Mouse (Mus musculus): ENCODE measurements around the gene Nrcam. TPM values are rescaled to one million over a fixed set of nuclear protein-coding genes. Genes with fewer than 3 reads are reported as not detected.
A peak's percentile ranks its signal among the peaks of the same experiment; 100 is the strongest.

Gene Nrcam
- polyA plus RNA-seq, 1 experiment from 2014 or later: 75.7 TPM

GRCm38 (mm10) chr12:44345251-44345650, 16.6 kb downstream of the Nrcam start:
- H3K4me2 ChIP-seq: no peak overlapping the region
- no peak overlapping the region for H3K9ac ChIP-seq (ENCODE audit: low read length)
- DNase-seq (ENCODE audit: low spot score, missing footprints): no peak
- H3K36me3 ChIP-seq (ENCODE audit: control insufficient read depth, insufficient read depth, low read length): no peaks in the 10 kb centered on the region
- no peaks in the 10 kb centered on the region for H3K9me3 ChIP-seq (ENCODE audit: control insufficient read depth, low read length)
- ATAC-seq (ENCODE audit: low FRiP score): no peak
- H3K27ac ChIP-seq (ENCODE audit: low read depth, low read length): no peak overlapping the region
- 48% methylated on average over 5 of the region's 5 CpGs for WGBS
- no peaks in the 10 kb centered on the region for H3K27me3 ChIP-seq (ENCODE audit: control insufficient read depth, insufficient read depth, low read length)
- no peak overlapping the region for H3K4me3 ChIP-seq (ENCODE audit: low read depth, low read length)
- peaks cover 16% of the 10 kb centered on the region; the same call in 1 of the 2 replicates for H3K4me1 ChIP-seq (ENCODE audit: control insufficient read depth, insufficient read depth, low read length)

DNA sequence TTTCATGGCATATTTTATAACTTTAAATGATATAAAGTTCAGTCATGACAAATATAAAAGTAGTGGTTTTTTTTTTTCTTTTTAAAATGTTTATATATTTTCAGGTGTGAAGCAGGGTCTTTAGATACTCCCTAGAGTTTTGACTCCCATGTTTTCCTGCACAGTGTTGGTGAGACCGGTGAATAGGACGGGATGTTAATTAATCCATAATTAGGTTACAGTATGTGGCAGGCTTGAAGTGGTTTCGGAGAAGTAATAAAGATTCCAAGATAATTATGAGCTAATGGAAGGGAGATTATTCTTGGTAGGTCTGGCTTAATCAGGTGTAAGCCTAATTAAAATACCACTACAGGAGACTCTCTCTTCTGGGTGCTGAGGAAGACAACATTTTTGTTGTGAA, 17.5 kb downstream of the Nrcam start:
- DNase-seq (ENCODE audit: low spot score, missing footprints) (no peak), ATAC-seq (ENCODE audit: low FRiP score) (no peak)
- Histone ChIP-seq H3K4me1 (ENCODE audit: control insufficient read depth, insufficient read depth, low read length) (peaks cover 16% of the 10 kb centered on the region; the same call in 1 of the 2 replicates), H3K4me2 (no peak overlapping the region), H3K9ac (ENCODE audit: low read length) (no peak overlapping the region), H3K4me3 (ENCODE audit: low read depth, low read length) (no peak overlapping the region), H3K9me3 (ENCODE audit: control insufficient read depth, low read length) (no peaks in the 10 kb centered on the region), H3K27ac (ENCODE audit: low read depth, low read length) (no peak overlapping the region), H3K27me3 (ENCODE audit: control insufficient read depth, insufficient read depth, low read length) (no peaks in the 10 kb centered on the region), H3K36me3 (ENCODE audit: control insufficient read depth, insufficient read depth, low read length) (no peaks in the 10 kb centered on the region)
- WGBS: 82% methylated on average over 3 of the region's 3 CpGs

GRCm38 (mm10) chr12:44355116-44355515, 26.4 kb downstream of the Nrcam start:
- Histone ChIP-seq H3K9ac (ENCODE audit: low read length) (no peak overlapping the region), H3K27ac (ENCODE audit: low read depth, low read length) (no peak overlapping the region), H3K4me3 (ENCODE audit: low read depth, low read length) (no peak overlapping the region), H3K36me3 (ENCODE audit: control insufficient read depth, insufficient read depth, low read length) (no peaks in the 10 kb centered on the region), H3K4me2 (no peak overlapping the region), H3K9me3 (ENCODE audit: control insufficient read depth, low read length) (no peaks in the 10 kb centered on the region), H3K27me3 (ENCODE audit: control insufficient read depth, insufficient read depth, low read length) (no peaks in the 10 kb centered on the region; the same call in 1 of the 2 replicates), H3K4me1 (ENCODE audit: control insufficient read depth, insufficient read depth, low read length) (peaks cover 3% of the 10 kb centered on the region)
- DNase-seq (ENCODE audit: low spot score, missing footprints) (no peak), ATAC-seq (ENCODE audit: low FRiP score) (no peak)
- WGBS: 93% methylated on average over 4 of the region's 4 CpGs

DNA sequence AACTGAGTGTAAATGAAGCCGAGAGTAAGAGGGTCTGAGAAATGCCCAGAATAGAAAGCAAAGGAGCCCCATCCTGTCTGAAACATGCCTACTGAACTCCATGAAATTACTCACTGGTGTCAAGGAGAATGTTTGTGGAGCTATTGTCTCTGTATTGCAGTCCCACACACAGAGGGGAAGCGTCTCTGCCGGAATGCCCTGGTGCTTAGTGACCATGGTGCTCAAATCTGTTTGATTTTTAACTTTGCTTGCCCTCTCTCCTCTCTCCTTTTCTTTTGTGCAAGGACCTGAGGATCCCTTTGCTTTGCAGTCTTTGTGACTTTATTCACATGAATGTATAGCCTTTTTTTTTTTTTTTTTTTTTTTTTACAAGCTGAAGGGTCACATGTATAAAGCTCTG, 28.8 kb downstream of the Nrcam start:
- ATAC-seq (ENCODE audit: low FRiP score): peak; percentile 73
- Histone ChIP-seq H3K27me3 (ENCODE audit: control insufficient read depth, insufficient read depth, low read length) (no peaks in the 10 kb centered on the region; the same call in 1 of the 2 replicates), H3K4me2 (no peak overlapping the region), H3K27ac (ENCODE audit: low read depth, low read length) (no peak overlapping the region), H3K36me3 (ENCODE audit: control insufficient read depth, insufficient read depth, low read length) (no peaks in the 10 kb centered on the region), H3K9ac (ENCODE audit: low read length) (no peak overlapping the region), H3K9me3 (ENCODE audit: control insufficient read depth, low read length) (no peaks in the 10 kb centered on the region), H3K4me1 (ENCODE audit: control insufficient read depth, insufficient read depth, low read length) (peaks cover 3% of the 10 kb centered on the region), H3K4me3 (ENCODE audit: low read depth, low read length) (no peak overlapping the region)
- DNase-seq (ENCODE audit: low spot score, missing footprints): no peak
- 5% methylated on average over 3 of the region's 3 CpGs for WGBS

- ATAC-seq (ENCODE audit: low FRiP score) (peak; percentile 38; the same call in 1 of the 2 replicates), DNase-seq (ENCODE audit: low spot score, missing footprints) (no peak)
- Histone ChIP-seq H3K4me3 (ENCODE audit: low read depth, low read length) (no peak overlapping the region), H3K36me3 (ENCODE audit: control insufficient read depth, insufficient read depth, low read length) (no peaks in the 10 kb centered on the region), H3K9me3 (ENCODE audit: control insufficient read depth, low read length) (no peaks in the 10 kb centered on the region), H3K9ac (ENCODE audit: low read length) (no peak overlapping the region), H3K4me2 (no peak overlapping the region), H3K27me3 (ENCODE audit: control insufficient read depth, insufficient read depth, low read length) (no peaks in the 10 kb centered on the region; the same call in 1 of the 2 replicates), H3K27ac (ENCODE audit: low read depth, low read length) (no peak overlapping the region), H3K4me1 (ENCODE audit: control insufficient read depth, insufficient read depth, low read length) (peaks cover 3% of the 10 kb centered on the region)
- 37% methylated on average over 1 of the region's 1 CpGs for WGBS
Observed at GRCm38 (mm10) chr12:44357881-44358280, 29.2 kb downstream of the Nrcam start.

- Histone ChIP-seq H3K9ac (ENCODE audit: low read length) (no peak overlapping the region), H3K4me1 (ENCODE audit: control insufficient read depth, insufficient read depth, low read length) (peaks cover 5% of the 10 kb centered on the region; the same call in 1 of the 2 replicates), H3K9me3 (ENCODE audit: control insufficient read depth, low read length) (no peaks in the 10 kb centered on the region), H3K4me3 (ENCODE audit: low read depth, low read length) (no peak overlapping the region), H3K27ac (ENCODE audit: low read depth, low read length) (no peak overlapping the region), H3K36me3 (ENCODE audit: control insufficient read depth, insufficient read depth, low read length) (no peaks in the 10 kb centered on the region), H3K27me3 (ENCODE audit: control insufficient read depth, insufficient read depth, low read length) (no peaks in the 10 kb centered on the region), H3K4me2 (no peak overlapping the region)
- 58% methylated on average over 3 of the region's 3 CpGs for WGBS
- DNase-seq (ENCODE audit: low spot score, missing footprints) (no peak), ATAC-seq (ENCODE audit: low FRiP score) (no peak)
Observed at GRCm38 (mm10) chr12:44371076-44371710, 42.5 kb downstream of the Nrcam start.

GRCm38 (mm10) chr12:44375956-44376355, 47.3 kb downstream of the Nrcam start:
- WGBS: 81% methylated on average over 6 of the region's 6 CpGs
- Histone ChIP-seq H3K4me3 (ENCODE audit: low read depth, low read length) (no peak overlapping the region), H3K36me3 (ENCODE audit: control insufficient read depth, insufficient read depth, low read length) (no peaks in the 10 kb centered on the region), H3K4me2 (no peak overlapping the region), H3K27ac (ENCODE audit: low read depth, low read length) (no peak overlapping the region), H3K9ac (ENCODE audit: low read length) (no peak overlapping the region), H3K4me1 (ENCODE audit: control insufficient read depth, insufficient read depth, low read length) (peaks cover 3% of the 10 kb centered on the region; the same call in 1 of the 2 replicates), H3K9me3 (ENCODE audit: control insufficient read depth, low read length) (no peaks in the 10 kb centered on the region), H3K27me3 (ENCODE audit: control insufficient read depth, insufficient read depth, low read length) (no peaks in the 10 kb centered on the region)
- DNase-seq (ENCODE audit: low spot score, missing footprints) (no peak), ATAC-seq (ENCODE audit: low FRiP score) (no peak)

- ATAC-seq (ENCODE audit: low FRiP score) (no peak), DNase-seq (ENCODE audit: low spot score, missing footprints) (no peak)
- H3K4me2 ChIP-seq: no peak overlapping the region
- H3K4me1 ChIP-seq (ENCODE audit: control insufficient read depth, insufficient read depth, low read length): no peaks in the 10 kb centered on the region
- H3K4me3 ChIP-seq (ENCODE audit: low read depth, low read length): no peak overlapping the region
- H3K27ac ChIP-seq (ENCODE audit: low read depth, low read length): no peak overlapping the region
- H3K9ac ChIP-seq (ENCODE audit: low read length): no peak overlapping the region
- H3K36me3 ChIP-seq (ENCODE audit: control insufficient read depth, insufficient read depth, low read length): no peaks in the 10 kb centered on the region
- no peaks in the 10 kb centered on the region for H3K9me3 ChIP-seq (ENCODE audit: control insufficient read depth, low read length)
- no peaks in the 10 kb centered on the region for H3K27me3 ChIP-seq (ENCODE audit: control insufficient read depth, insufficient read depth, low read length)
- WGBS: 84% methylated on average over 8 of the region's 8 CpGs
Observed at GRCm38 (mm10) chr12:44378431-44379161, 49.9 kb downstream of the Nrcam start.

DNA sequence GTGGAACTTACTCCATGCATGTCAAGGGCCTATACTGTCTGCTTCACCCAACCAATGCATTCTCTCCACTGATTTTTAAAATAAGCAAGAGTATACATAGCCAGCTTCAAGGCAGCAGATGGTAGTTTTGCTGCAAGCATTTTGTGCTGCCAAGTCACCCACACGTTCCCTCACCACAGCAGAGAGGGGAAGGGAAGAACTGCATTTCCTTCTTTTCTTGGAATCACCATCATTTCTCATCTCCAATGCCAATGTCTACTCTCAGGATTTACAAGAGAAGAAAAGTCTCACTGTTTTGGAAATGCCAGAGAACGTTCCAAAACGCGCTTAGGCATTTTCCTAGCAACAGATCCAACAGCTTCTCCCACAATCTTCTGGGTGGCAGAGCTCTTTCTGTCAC, 52.1 kb downstream of the Nrcam start:
- Histone ChIP-seq H3K9me3 (ENCODE audit: control insufficient read depth, low read length) (no peaks in the 10 kb centered on the region), H3K36me3 (ENCODE audit: control insufficient read depth, insufficient read depth, low read length) (no peaks in the 10 kb centered on the region), H3K27me3 (ENCODE audit: control insufficient read depth, insufficient read depth, low read length) (no peaks in the 10 kb centered on the region), H3K9ac (ENCODE audit: low read length) (no peak overlapping the region), H3K27ac (ENCODE audit: low read depth, low read length) (no peak overlapping the region), H3K4me1 (ENCODE audit: control insufficient read depth, insufficient read depth, low read length) (no peaks in the 10 kb centered on the region), H3K4me3 (ENCODE audit: low read depth, low read length) (no peak overlapping the region), H3K4me2 (no peak overlapping the region)
- DNase-seq (ENCODE audit: low spot score, missing footprints) (no peak), ATAC-seq (ENCODE audit: low FRiP score) (no peak)
- 87% methylated on average over 4 of the region's 4 CpGs for WGBS
